Mouse (Mus musculus) MEL (cell line): ENCODE data around the gene Mex3a. TPM values are rescaled to one million over a fixed set of nuclear protein-coding genes. Genes with fewer than 3 reads are reported as not detected.

Experiments used
- DNase-seq: peaks from one replicate; pipeline ENCODE4 v3.0.0; 2011; ENCODE audit warnings: low read depth, low spot score
- H3K27ac ChIP-seq: 2 replicates; pipeline ENCODE4 v1.5.1; 2012; ENCODE audit warnings: low read depth, mild to moderate bottlenecking, control low read depth, low read length, moderate library complexity; ENCODE audit not compliant: control insufficient read depth
- H3K27me3 ChIP-seq, 2 experiments: fragments of 150-350 bp in 1 of 2; sonication (generic) in 1 of 2; 2 replicates each; pipeline ENCODE4 v1.6.1; 2012; ENCODE audit warnings: low read length in 2 of 2, mild to moderate bottlenecking in 2 of 2, improper control_type of control experiment in 1 of 2, moderate library complexity in 1 of 2; ENCODE audit not compliant: insufficient read depth in 2 of 2, control insufficient read depth in 1 of 2
- H3K36me3 ChIP-seq, 2 experiments: 2 replicates each; pipeline ENCODE4 v1.6.1; 2012 to 2014; ENCODE audit warnings: low read length in 2 of 2, improper control_type of control experiment in 1 of 2, inconsistent platforms in 1 of 2, mild to moderate bottlenecking in 1 of 2; ENCODE audit not compliant: insufficient read depth in 2 of 2, control insufficient read depth in 1 of 2
- H3K4me1 ChIP-seq, 2 experiments: fragments of 150-350 bp in 1 of 2; sonication (generic) in 1 of 2; 2 replicates each; pipeline ENCODE4 v1.6.1; 2012; ENCODE audit warnings: low read length in 2 of 2, improper control_type of control experiment in 1 of 2, mild to moderate bottlenecking in 1 of 2; ENCODE audit not compliant: insufficient read depth in 2 of 2, control insufficient read depth in 1 of 2
- H3K4me3 ChIP-seq, 2 experiments: fragments of 150-350 bp in 1 of 2; sonication (generic) in 1 of 2; 2 replicates each; pipeline ENCODE4 v1.5.1; 2012; ENCODE audit warnings: low read depth in 2 of 2, low read length in 2 of 2, mild to moderate bottlenecking in 2 of 2, moderate library complexity in 2 of 2, control low read depth in 1 of 2, improper control_type of control experiment in 1 of 2; ENCODE audit not compliant: control insufficient read depth in 1 of 2, insufficient read depth in 1 of 2
- H3K79me2 ChIP-seq: 2 replicates; pipeline ENCODE4 v1.6.1; 2012; ENCODE audit warnings: mild to moderate bottlenecking, low read length, moderate library complexity; ENCODE audit not compliant: control insufficient read depth, poor library complexity, insufficient read depth
- H3K9ac ChIP-seq: 2 replicates; pipeline ENCODE4 v1.6.1; 2012; ENCODE audit warnings: low read depth, mild to moderate bottlenecking, control low read depth, low read length, moderate library complexity; ENCODE audit not compliant: control insufficient read depth, poor library complexity, severe bottlenecking
- H3K9me3 ChIP-seq: fragments of 150-350 bp; sonication (generic); replicated peaks from 2 replicates; pipeline ENCODE4 v1.6.1; 2012; ENCODE audit warnings: mild to moderate bottlenecking, low read length, improper control_type of control experiment, moderate library complexity; ENCODE audit not compliant: insufficient read depth
- CHD2 ChIP-seq: IDR thresholded peaks from 2 replicates; pipeline ENCODE4 v1.6.1; 2011; ENCODE audit warnings: low read length, improper control_type of control experiment
- CTCF ChIP-seq, 3 experiments: IDR thresholded peaks in 2 of 3; conservative IDR thresholded peaks in 1 of 3; 2 replicates each; pipeline ENCODE4 v1.5.1; 2011 to 2012; ENCODE audit warnings: low read length in 3 of 3, low read depth in 2 of 3, mild to moderate bottlenecking in 2 of 3, improper control_type of control experiment in 1 of 3, inconsistent platforms in 1 of 3, mixed read lengths in 1 of 3, moderate library complexity in 1 of 3; ENCODE audit not compliant: control insufficient read depth in 1 of 3, insufficient read depth in 1 of 3, poor library complexity in 1 of 3, severe bottlenecking in 1 of 3
- ELF1 ChIP-seq: IDR thresholded peaks from 2 replicates; pipeline ENCODE4 v1.6.1; 2014; ENCODE audit warnings: low read depth, mild to moderate bottlenecking, inconsistent platforms, low read length, improper control_type of control experiment, moderate library complexity
- ETS1 ChIP-seq: IDR thresholded peaks from 2 replicates; pipeline ENCODE4 v1.6.1; 2012; ENCODE audit warnings: low read depth, mild to moderate bottlenecking, inconsistent platforms, low read length, improper control_type of control experiment, moderate library complexity
- JUND ChIP-seq: IDR thresholded peaks from 2 replicates; pipeline ENCODE4 v1.6.1; 2011; ENCODE audit warnings: low read depth, mild to moderate bottlenecking, improper control_type of control experiment, low read length
- KAT2A ChIP-seq: conservative IDR thresholded peaks from 2 replicates; pipeline ENCODE4 v1.6.1; 2012; ENCODE audit warnings: low read depth, low read length, improper control_type of control experiment, inconsistent platforms
- MAFK ChIP-seq: IDR thresholded peaks from 2 replicates; pipeline ENCODE4 v1.6.1; 2011; ENCODE audit warnings: low read depth, mild to moderate bottlenecking, low read length, improper control_type of control experiment, borderline replicate concordance
- MAX ChIP-seq: IDR thresholded peaks from 2 replicates; pipeline ENCODE4 v1.6.1; 2011; ENCODE audit warnings: low read length, improper control_type of control experiment
- MAZ ChIP-seq: IDR thresholded peaks from 2 replicates; pipeline ENCODE4 v1.6.1; 2012; ENCODE audit warnings: low read depth, mild to moderate bottlenecking, inconsistent platforms, low read length, improper control_type of control experiment
- MXI1 ChIP-seq: IDR thresholded peaks from 2 replicates; pipeline ENCODE4 v1.6.1; 2011; ENCODE audit warnings: mild to moderate bottlenecking, low read depth, low read length, improper control_type of control experiment
- MYB ChIP-seq: IDR thresholded peaks from 2 replicates; pipeline ENCODE4 v1.6.1; 2011; ENCODE audit warnings: mild to moderate bottlenecking, low read depth, low read length, improper control_type of control experiment
- NELFE ChIP-seq: IDR thresholded peaks from 2 replicates; pipeline ENCODE4 v1.6.1; 2011; ENCODE audit warnings: low read depth, low read length, improper control_type of control experiment
- POLR2A ChIP-seq, 2 experiments: IDR thresholded peaks; 2 replicates each; pipeline ENCODE4 v1.6.1; 2011 to 2012; ENCODE audit warnings: low read length in 2 of 2, mild to moderate bottlenecking in 2 of 2, control low read depth in 1 of 2, improper control_type of control experiment in 1 of 2, low read depth in 1 of 2, moderate library complexity in 1 of 2; ENCODE audit not compliant: control insufficient read depth in 1 of 2, insufficient read depth in 1 of 2, poor library complexity in 1 of 2
- SMC3 ChIP-seq: IDR thresholded peaks from 2 replicates; pipeline ENCODE4 v1.6.1; 2011; ENCODE audit warnings: low read depth, low read length, improper control_type of control experiment
- TAL1 ChIP-seq: IDR thresholded peaks from 2 replicates; pipeline ENCODE4 v1.6.1; 2012; ENCODE audit warnings: mild to moderate bottlenecking, inconsistent platforms, low read length, moderate library complexity, mixed read lengths
- UBTF ChIP-seq: IDR thresholded peaks from 2 replicates; pipeline ENCODE4 v1.6.1; 2012; ENCODE audit warnings: low read depth, mild to moderate bottlenecking, inconsistent platforms, low read length, improper control_type of control experiment, moderate library complexity, borderline replicate concordance; ENCODE audit not compliant: insufficient read depth
- USF1 ChIP-seq: IDR thresholded peaks from 2 replicates; pipeline ENCODE4 v1.6.1; 2014; ENCODE audit warnings: low read depth, mild to moderate bottlenecking, inconsistent platforms, low read length, improper control_type of control experiment, moderate library complexity
- ZC3H11A ChIP-seq: IDR thresholded peaks from 2 replicates; pipeline ENCODE4 v1.6.1; 2012; ENCODE audit warnings: low read depth, mild to moderate bottlenecking, inconsistent platforms, low read length, improper control_type of control experiment
- ZMIZ1 ChIP-seq: IDR thresholded peaks from 2 replicates; pipeline ENCODE4 v1.6.1; 2012; ENCODE audit warnings: low read depth, mild to moderate bottlenecking, inconsistent platforms, low read length, improper control_type of control experiment, moderate library complexity
- ZNF384 ChIP-seq: IDR thresholded peaks from 2 replicates; pipeline ENCODE4 v1.6.1; 2012; ENCODE audit warnings: low read depth, mild to moderate bottlenecking, inconsistent platforms, low read length, improper control_type of control experiment
- polyA plus RNA-seq, 2 experiments: library from polyadenylated mRNA; stranded (reverse) in 1 of 2; unstranded in 1 of 2; fragments of >175 nt in 1 of 2; fragments of >200 nt in 1 of 2; gene quantifications; 2 replicates each; pipeline versions ENCODE4 v1.2.1 to v1.2.4; 2012; ENCODE audit warnings: low replicate concordance in 2 of 2, low read depth in 1 of 2; ENCODE audit not compliant: insufficient read length in 2 of 2, insufficient read depth in 1 of 2, missing spikeins in 1 of 2
- total RNA-seq: library from RNA; depleted of rRNA; stranded (reverse); fragments of 300-350 nt; gene quantifications from 2 replicates; pipeline ENCODE4 v1.2.3, GENCODE M21; 2012

Gene Mex3a
- total and polyA plus RNA-seq, 3 experiments: 5.5 to 10.1 TPM; not detected in 1

DNA sequence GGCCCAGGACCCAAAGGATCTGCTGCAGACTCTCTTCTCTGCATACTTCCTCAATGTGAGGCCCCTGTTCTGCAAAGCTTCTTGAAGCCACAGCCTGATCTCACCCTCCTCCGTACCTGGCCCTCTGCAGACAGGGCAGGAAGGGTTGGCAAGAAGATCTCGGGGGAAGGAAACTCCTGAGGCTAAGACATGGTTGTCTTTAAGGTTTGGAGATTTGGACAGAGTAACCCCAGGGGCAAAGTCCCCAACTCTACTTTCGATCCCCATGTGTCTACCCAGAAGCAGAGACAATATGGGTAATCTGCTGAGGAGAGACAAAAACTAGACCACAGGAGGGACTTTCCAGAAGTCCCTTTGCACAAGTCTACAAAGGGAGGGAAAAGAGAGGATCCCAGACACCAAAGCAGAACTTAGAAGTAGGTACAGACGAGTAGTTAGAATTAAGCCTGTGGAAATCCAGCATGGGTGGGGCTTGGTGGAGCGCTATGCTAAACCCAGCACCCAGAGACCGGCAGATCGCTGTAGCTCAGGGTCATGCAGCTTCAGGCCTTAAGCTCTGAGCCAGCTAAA, 18.6 kb upstream of the Mex3a start (continued):
- TF ChIP-seq ZNF384 (no peak), MXI1 (peak; percentile 61), MAZ (0 out of 2 replicates have a peak, but pooled peaks have one; percentile 64)

GRCm38 (mm10) chr3:88514231-88515094, 17.7 kb upstream of the Mex3a start:
- no peaks in the 10 kb centered on the region for H3K27me3 ChIP-seq
- peak overlapping the region; percentile 85 for H3K27ac ChIP-seq
- no peaks in the 10 kb centered on the region for H3K9me3 ChIP-seq
- H3K4me3 ChIP-seq: peak overlapping the region; percentile 19 to 34
- peaks cover 0 to 39% of the 10 kb centered on the region in 2 experiments; a peak in 2 of 4 replicates for H3K36me3 ChIP-seq
- peak; percentile 53 for DNase-seq
- 0 out of 2 replicates have a peak, but pooled peaks have one; percentile 19 for TF ChIP-seq ELF1
- no peak for TF ChIP-seq UBTF
- TF ChIP-seq POLR2A (IDR thresholded peaks at IDR 0.05; ENCODE audit: control insufficient read depth in 1 of 2, insufficient read depth in 1 of 2, low read depth in 1 of 2, low read length in 2 of 2, poor library complexity in 1 of 2): 0 out of 4 replicates have a peak, but pooled peaks have one; percentile 8 to 30
- peak; percentile 54 for TF ChIP-seq TAL1
- TF ChIP-seq CHD2: no peak
- TF ChIP-seq KAT2A: no peak
- TF ChIP-seq ETS1: no peak
- TF ChIP-seq USF1: no peak
- H3K79me2 ChIP-seq: peaks cover 1% of the 10 kb centered on the region; the same call in 1 of the 2 replicates
- H3K9ac ChIP-seq: peak overlapping the region; percentile 68
- peaks cover 26 to 47% of the 10 kb centered on the region in 2 experiments for H3K4me1 ChIP-seq

DNA sequence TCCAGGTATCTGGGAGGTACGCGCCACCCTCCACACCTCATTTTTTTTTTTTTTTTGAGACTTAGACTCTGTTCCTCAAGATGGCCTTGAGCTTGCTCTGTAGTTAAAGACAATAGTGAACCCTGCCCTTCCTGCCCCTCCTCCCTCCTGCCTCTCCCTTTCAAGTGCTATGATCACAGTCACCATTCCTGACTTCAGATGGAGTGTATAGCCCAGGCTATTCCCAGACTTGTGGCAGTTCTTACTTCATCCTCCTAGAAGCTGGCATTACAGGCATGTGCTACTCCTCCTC, 17.2 kb upstream of the Mex3a start:
- DNase-seq: no peak
- no peak overlapping the region for H3K27ac ChIP-seq
- no peaks in the 10 kb centered on the region for H3K27me3 ChIP-seq
- peaks cover 26 to 47% of the 10 kb centered on the region in 2 experiments for H3K4me1 ChIP-seq
- no peaks in the 10 kb centered on the region for H3K9me3 ChIP-seq
- TF ChIP-seq ZMIZ1 (no peak), SMC3 (no peak), ELF1 (no peak), JUND (no peak), MYB (no peak), MAX (no peak), CTCF (IDR thresholded peaks at IDR 0.05 in 2 of 3, conservative IDR thresholded peaks at IDR 0.05 in 1 of 3; ENCODE audit: control insufficient read depth in 1 of 3, insufficient read depth in 1 of 3, low read depth in 2 of 3, low read length in 3 of 3, poor library complexity in 1 of 3, severe bottlenecking in 1 of 3) (no peak), ZC3H11A (no peak), USF1 (no peak), MAFK (no peak), UBTF (no peak), NELFE (no peak)
- H3K36me3 ChIP-seq: peaks cover 0 to 39% of the 10 kb centered on the region in 2 experiments; a peak in 2 of 4 replicates
- H3K9ac ChIP-seq: no peak overlapping the region
- H3K4me3 ChIP-seq: no peak overlapping the region
- H3K79me2 ChIP-seq: no peaks in the 10 kb centered on the region
